Mouse (Mus musculus): ENCODE measurements around the gene Ppm1h.

DNA sequence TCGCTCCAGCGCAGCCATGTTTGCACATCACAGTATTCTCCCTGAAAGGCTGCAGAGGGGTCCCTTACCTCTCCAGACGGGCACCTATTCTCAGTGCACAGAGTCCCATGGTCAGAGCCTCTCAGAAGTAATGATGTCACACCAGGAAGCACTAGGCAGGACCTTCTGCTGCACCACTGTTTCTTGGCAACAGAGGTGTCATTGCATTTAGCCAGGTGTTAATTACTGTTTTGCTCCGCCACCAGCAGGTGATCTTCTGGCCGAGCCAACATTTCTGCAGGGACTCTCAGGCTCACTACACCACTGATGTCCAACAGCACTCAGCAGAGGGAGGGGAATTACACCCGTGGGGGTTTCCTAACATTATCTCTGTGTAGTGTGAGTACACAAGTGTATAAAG lies 143.0 kb downstream of the Ppm1h start:
- no peak for TF ChIP-seq CTCF (IDR thresholded peaks at IDR 0.05)
- TF ChIP-seq EP300 (IDR thresholded peaks at IDR 0.05): no peak

Data from lung, postnatal 0 days (tissue).